Mouse (Mus musculus): ENCODE measurements around the gene Bex6. TPM values are rescaled to one million over a fixed set of nuclear protein-coding genes. Genes with fewer than 3 reads are reported as not detected.

The Bex6 gene
- polyA plus RNA-seq, 1 experiment from 2014 or later = not detected

DNA sequence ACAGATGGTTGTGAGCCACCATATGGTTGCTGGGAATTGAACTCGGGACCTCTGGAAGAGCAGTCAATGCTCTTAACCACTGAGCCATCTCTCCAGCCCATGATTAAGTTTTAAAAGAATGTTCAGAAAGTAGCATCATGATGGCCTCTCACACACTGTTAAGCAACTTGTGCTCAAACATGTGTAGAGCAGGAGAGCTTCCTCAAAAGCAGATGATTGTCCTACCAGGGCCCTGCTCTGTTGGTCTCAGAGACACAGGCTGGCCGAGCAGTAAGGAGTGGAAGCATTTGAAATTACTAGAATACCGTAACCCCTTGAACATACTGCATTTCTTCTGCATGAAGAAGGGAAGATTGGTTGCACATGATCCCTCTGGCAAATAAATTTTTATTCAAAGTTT, 20.7 kb upstream of the Bex6 start:
- H3K9ac ChIP-seq (replicated peaks) = no peak overlapping the region
- no peak overlapping the region for H3K4me3 ChIP-seq (replicated peaks)
- no peak overlapping the region for H3K27ac ChIP-seq
- no peaks in the 10 kb centered on the region for H3K9me3 ChIP-seq
- 0 out of 2 replicates have a peak, but pooled peaks cover 2% of the 10 kb centered on the region for H3K27me3 ChIP-seq
- H3K4me2 ChIP-seq (replicated peaks) = no peak overlapping the region
- no peaks in the 10 kb centered on the region for H3K36me3 ChIP-seq
- WGBS = 92% methylated on average over 3 of the region's 3 CpGs
- ATAC-seq = no peak
- no peaks in the 10 kb centered on the region for H3K4me1 ChIP-seq (replicated peaks)

DNA sequence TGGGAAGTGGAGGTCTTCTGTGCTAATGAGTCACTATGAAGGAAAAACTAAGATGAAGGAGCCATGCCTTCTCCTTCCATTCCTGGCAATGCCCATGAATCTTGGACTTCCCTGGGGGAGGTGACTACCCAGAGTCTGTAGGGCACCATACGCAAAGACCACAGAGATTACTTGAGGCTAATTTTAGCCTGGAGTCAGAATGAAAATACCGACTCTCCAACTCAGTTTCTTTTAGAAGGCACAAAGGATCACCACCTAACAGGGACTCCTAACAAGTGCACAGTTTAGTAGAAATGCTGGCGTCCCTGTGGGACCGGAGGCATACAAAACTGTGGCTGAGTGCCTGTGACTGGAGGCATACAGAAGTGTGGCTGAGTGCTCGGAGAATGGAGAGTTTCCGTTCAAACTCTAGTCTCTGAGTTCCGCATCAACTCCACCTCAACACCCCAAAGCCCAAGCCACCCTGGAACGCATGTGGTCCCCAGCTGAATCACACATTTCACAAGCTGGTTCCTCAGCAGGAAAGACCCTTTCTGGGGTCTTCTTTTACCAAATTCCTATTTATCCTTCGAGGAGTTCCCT, 18.8 kb upstream of the Bex6 start:
- WGBS = 94% methylated on average over 9 of the region's 9 CpGs
- ATAC-seq = no peak

DNA sequence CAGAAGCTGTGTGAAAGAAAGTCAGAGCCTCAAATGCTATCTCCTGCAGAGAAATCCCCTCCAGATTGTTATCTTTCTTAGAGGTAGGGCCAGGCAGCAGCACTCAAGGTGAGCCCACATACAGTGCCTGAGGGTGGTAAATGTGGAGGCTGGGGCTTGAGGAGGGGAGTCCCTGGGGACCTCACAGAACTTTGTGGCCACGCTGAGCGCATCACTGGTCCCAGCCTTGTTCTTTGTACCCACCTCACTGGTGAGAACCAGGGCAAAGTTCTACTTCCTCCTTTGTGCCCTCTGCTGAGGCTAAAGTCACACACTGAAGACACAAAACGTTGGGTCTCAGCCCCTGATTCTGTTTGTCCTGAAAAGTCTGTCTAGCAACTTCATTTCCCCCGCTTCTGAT, 16.2 kb upstream of the Bex6 start:
- Histone ChIP-seq H3K27me3 (peaks cover 11% of the 10 kb centered on the region; the same call in 1 of the 2 replicates), H3K9me3 (no peaks in the 10 kb centered on the region), H3K36me3 (no peaks in the 10 kb centered on the region), H3K4me2 (replicated peaks) (no peak overlapping the region), H3K4me1 (replicated peaks) (peaks cover 10% of the 10 kb centered on the region), H3K9ac (replicated peaks) (no peak overlapping the region), H3K27ac (no peak overlapping the region), H3K4me3 (replicated peaks) (no peak overlapping the region)
- ATAC-seq = no peak
- 81% methylated on average over 4 of the region's 4 CpGs for WGBS

More for the DNA sequence above, 18.8 kb upstream of the Bex6 start:
- Histone ChIP-seq H3K27me3 (peaks cover 11% of the 10 kb centered on the region; the same call in 1 of the 2 replicates), H3K4me2 (replicated peaks) (no peak overlapping the region), H3K9ac (replicated peaks) (no peak overlapping the region), H3K4me1 (replicated peaks) (peaks cover 10% of the 10 kb centered on the region), H3K4me3 (replicated peaks) (no peak overlapping the region), H3K9me3 (no peaks in the 10 kb centered on the region), H3K36me3 (no peaks in the 10 kb centered on the region), H3K27ac (no peak overlapping the region)

DNA sequence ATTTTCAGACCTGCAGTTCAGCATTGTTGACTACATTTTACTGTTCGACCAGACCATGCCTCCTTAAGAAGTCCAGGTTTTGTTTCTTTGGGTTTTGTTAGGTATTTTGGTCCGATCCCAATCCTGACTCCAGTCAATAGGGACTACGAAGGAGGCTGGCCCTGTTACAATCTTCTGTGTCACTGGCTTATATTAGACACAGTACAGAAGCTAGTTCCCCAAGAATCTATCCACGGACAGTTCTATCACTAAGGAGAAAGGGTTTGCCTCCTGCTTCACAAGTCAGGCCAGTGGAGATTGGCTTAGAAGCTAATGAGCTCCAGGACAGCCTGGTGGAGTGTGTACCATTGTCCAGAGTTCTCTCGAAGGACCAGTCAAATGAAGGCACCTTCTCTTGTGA, 15.7 kb upstream of the Bex6 start:
- WGBS = 81% methylated on average over 5 of the region's 5 CpGs
- H3K27me3 ChIP-seq = peaks cover 11% of the 10 kb centered on the region; the same call in 1 of the 2 replicates
- no peak overlapping the region for H3K27ac ChIP-seq
- H3K36me3 ChIP-seq = no peaks in the 10 kb centered on the region
- peaks cover 10% of the 10 kb centered on the region for H3K4me1 ChIP-seq (replicated peaks)
- no peak overlapping the region for H3K4me3 ChIP-seq (replicated peaks)
- H3K9ac ChIP-seq (replicated peaks) = no peak overlapping the region
- ATAC-seq = no peak
- H3K9me3 ChIP-seq = no peaks in the 10 kb centered on the region
- no peak overlapping the region for H3K4me2 ChIP-seq (replicated peaks)

GRCm38 (mm10) chr16:32164396-32165027, 15.1 kb upstream of the Bex6 start:
- ATAC-seq = no peak
- H3K27me3 ChIP-seq = peaks cover 11% of the 10 kb centered on the region; the same call in 1 of the 2 replicates
- H3K9me3 ChIP-seq = no peaks in the 10 kb centered on the region
- H3K4me1 ChIP-seq (replicated peaks) = peaks cover 10% of the 10 kb centered on the region
- H3K4me3 ChIP-seq (replicated peaks) = 0 out of 2 replicates have a peak overlapping the region, but pooled peaks have one; percentile 35
- 75% methylated on average over 19 of the region's 19 CpGs for WGBS
- peak overlapping the region; percentile 65; the same call in 1 of the 2 replicates for H3K4me2 ChIP-seq (replicated peaks)
- H3K36me3 ChIP-seq = no peaks in the 10 kb centered on the region
- H3K9ac ChIP-seq (replicated peaks) = peak overlapping the region; percentile 44; the same call in 1 of the 2 replicates
- no peak overlapping the region for H3K27ac ChIP-seq

DNA sequence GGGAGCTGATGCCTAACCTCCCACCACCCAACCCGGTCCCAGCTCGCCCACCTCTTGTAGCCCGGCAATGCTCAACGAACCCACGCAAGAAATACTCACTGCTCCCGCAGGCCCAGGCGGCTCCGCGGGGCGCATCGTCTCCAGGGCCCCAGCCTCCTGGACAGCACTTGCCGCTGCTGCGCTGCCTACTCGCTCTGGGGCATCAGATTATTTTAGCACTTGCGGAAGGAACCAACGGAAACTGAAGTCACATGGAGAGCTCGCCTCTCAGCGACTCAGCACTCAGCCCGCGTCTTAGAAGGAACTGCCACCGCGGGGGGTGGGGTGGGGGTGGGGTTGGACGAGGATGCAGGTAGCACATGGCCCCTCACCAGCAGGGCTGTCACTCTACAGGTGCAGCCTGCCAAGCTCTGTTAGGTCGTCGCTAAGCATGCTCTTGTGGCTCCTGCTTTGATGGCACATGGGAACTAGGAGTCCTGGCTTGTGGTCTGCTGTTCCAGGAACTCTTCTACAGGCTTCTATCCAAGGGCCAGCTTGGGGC, 14.3 kb upstream of the Bex6 start, which contains the start of gene Nrros:
Nrros (minus strand) TSS at position 314 of the 541 bp plus-strand sequence.
- WGBS = 4% methylated on average over 25 of the region's 25 CpGs
- H3K4me1 ChIP-seq (replicated peaks) = peaks cover 10% of the 10 kb centered on the region
- no peak for ATAC-seq
- peak within 1 kb of the TSS; percentile 65 for H3K4me2 ChIP-seq (replicated peaks)
- H3K9ac ChIP-seq (replicated peaks) = peak within 1 kb of the TSS; percentile 44; the same call in 1 of the 2 replicates
- H3K36me3 ChIP-seq = no peaks in the 10 kb centered on the region
- H3K4me3 ChIP-seq (replicated peaks) = peak within 1 kb of the TSS; percentile 35
- H3K27ac ChIP-seq = no peak within 1 kb of the TSS
- no peaks in the 10 kb centered on the region for H3K9me3 ChIP-seq
- peaks cover 11% of the 10 kb centered on the region; the same call in 1 of the 2 replicates for H3K27me3 ChIP-seq

DNA sequence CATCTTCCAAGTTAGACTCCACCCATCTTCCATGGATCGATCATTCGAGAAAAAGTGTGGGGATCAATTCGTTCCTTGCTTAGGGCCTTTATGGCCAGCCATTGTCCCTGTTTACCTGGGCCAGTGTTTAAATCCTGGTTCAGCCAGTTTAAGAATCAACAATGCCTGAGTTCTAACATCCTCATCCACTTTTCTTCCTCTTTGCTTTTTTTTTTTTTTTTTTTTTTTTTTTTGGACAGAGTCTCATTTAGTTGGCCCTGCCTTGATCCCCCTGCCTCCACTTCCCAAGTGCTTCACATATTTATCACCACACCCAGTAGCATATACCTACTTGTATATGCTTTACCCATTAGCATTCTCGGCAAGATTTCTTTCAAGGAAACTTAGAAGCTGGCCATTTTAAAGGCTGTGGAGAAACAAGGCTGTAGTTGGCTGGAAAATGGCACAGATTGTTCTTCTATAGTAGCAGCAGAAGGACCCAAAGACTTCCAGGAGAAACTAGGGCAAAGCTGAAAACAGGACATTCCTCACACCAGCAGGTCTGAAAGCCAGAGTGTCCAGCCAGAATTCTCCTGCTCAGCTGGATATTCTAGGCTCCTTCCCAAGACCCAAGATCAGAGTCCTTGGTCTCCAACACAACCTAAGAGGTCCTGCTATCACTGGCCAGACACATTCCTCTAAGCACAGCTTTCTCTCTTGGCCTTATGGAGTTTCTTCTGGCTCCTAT, 11.6 kb upstream of the Bex6 start:
- Histone ChIP-seq H3K36me3 (no peaks in the 10 kb centered on the region), H3K9ac (replicated peaks) (no peak overlapping the region), H3K27ac (no peak overlapping the region), H3K4me3 (replicated peaks) (no peak overlapping the region), H3K4me1 (replicated peaks) (peaks cover 10% of the 10 kb centered on the region), H3K27me3 (peaks cover 11% of the 10 kb centered on the region; the same call in 1 of the 2 replicates), H3K4me2 (replicated peaks) (no peak overlapping the region), H3K9me3 (no peaks in the 10 kb centered on the region)
- no peak for ATAC-seq
- WGBS = 90% methylated on average over 4 of the region's 4 CpGs

DNA sequence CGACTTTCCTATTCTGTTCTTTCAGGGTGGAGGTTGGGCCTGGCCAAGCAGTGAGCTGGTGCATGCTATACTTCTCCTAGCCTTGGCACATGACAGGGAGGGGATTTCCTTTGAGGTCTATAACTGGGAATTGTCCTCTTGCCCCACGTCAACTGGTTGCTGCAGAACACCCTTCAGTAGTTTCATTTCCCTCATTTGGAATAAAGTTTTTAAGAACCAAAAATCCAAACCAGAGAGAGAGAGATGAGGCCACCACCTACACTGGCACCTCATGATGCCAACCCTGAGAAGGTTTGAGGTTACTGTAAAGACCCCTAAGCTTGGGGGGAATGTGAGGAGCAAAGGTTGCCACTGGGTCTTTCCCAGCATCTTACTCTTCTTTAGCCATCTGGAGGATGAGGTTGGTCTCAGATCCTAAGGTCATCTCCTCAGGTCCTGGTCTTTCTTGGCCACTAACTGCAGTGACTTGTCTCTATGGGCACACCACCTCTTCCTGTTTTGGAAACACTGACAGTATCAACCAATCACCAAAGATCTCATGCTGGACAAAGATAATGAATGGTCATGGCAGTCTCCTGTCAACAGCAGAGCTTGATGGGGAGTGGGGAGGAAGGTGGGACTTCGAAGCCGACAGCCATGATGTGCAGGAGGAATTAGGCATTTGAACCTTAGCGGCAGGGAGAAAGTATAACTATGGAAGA, 8.4 kb upstream of the Bex6 start:
- no peak for ATAC-seq
- Histone ChIP-seq H3K9ac (replicated peaks) (no peak overlapping the region), H3K4me1 (replicated peaks) (no peaks in the 10 kb centered on the region), H3K9me3 (no peaks in the 10 kb centered on the region), H3K27me3 (no peaks in the 10 kb centered on the region), H3K27ac (no peak overlapping the region), H3K36me3 (no peaks in the 10 kb centered on the region), H3K4me2 (replicated peaks) (no peak overlapping the region), H3K4me3 (replicated peaks) (no peak overlapping the region)
- WGBS = 86% methylated on average over 5 of the region's 5 CpGs

- no peak overlapping the region for H3K9ac ChIP-seq (replicated peaks)
- ATAC-seq = no peak
These were observed 6.2 kb upstream of the Bex6 start for GRCm38 (mm10) chr16:32173401-32173800.

DNA sequence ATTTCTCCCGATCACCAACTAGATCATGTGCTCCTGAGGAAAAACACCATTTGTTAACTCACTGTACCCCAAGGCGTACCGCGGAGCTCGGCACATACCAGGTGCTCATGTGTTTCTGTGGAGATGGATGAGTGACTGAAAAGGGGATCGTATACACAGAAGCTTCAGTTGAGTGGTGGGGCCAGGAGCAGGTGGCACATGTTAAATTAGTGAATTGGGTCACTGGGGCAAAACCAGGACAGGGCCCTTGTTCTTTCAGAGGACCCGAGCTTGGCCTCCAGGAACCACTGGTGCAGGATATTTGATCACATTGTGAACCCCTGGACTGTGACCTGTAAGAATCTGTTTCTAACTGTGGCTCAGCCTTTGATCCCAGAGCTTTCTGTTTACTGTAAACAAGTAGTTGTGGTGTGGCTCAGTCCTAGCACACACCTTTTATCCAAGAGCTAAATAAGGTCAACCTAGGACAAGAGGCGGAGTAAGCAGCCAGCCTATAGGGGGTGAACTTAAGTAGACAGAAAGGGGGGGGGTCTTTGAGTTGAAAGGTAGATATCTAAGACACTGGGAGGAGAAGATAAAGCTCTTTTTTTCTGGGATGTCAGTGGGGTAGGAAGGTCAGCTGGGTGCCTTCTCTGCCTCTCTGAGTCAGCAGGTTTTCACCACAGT, 5.2 kb upstream of the Bex6 start:
- 82% methylated on average over 8 of the region's 8 CpGs for WGBS
- H3K4me3 ChIP-seq (replicated peaks) = no peak overlapping the region

More at GRCm38 (mm10) chr16:32173401-32173800, 6.2 kb upstream of the Bex6 start:
- 68% methylated on average over 10 of the region's 11 CpGs for WGBS
- Histone ChIP-seq H3K36me3 (no peaks in the 10 kb centered on the region), H3K27ac (no peak overlapping the region), H3K4me1 (replicated peaks) (peaks cover 5% of the 10 kb centered on the region), H3K27me3 (no peaks in the 10 kb centered on the region), H3K9me3 (no peaks in the 10 kb centered on the region), H3K4me2 (replicated peaks) (no peak overlapping the region), H3K4me3 (replicated peaks) (no peak overlapping the region)

GRCm38 (mm10) chr16:32175029-32175428, 4.6 kb upstream of the Bex6 start:
- Histone ChIP-seq H3K4me2 (replicated peaks) (no peak overlapping the region), H3K36me3 (no peaks in the 10 kb centered on the region), H3K9ac (replicated peaks) (no peak overlapping the region), H3K9me3 (no peaks in the 10 kb centered on the region), H3K27me3 (no peaks in the 10 kb centered on the region), H3K4me3 (replicated peaks) (no peak overlapping the region), H3K4me1 (replicated peaks) (peaks cover 5% of the 10 kb centered on the region), H3K27ac (no peak overlapping the region)
- no peak for ATAC-seq
- WGBS = 85% methylated on average over 4 of the region's 4 CpGs

More for the DNA sequence above, 5.2 kb upstream of the Bex6 start:
- H3K9ac ChIP-seq (replicated peaks) = no peak overlapping the region
- peaks cover 5% of the 10 kb centered on the region for H3K4me1 ChIP-seq (replicated peaks)
- H3K4me2 ChIP-seq (replicated peaks) = no peak overlapping the region
- H3K27me3 ChIP-seq = no peaks in the 10 kb centered on the region
- ATAC-seq = no peak
- H3K27ac ChIP-seq = no peak overlapping the region
- H3K9me3 ChIP-seq = no peaks in the 10 kb centered on the region
- no peaks in the 10 kb centered on the region for H3K36me3 ChIP-seq
